Mouse (Mus musculus): ENCODE results near the gene Krt88. TPM values are rescaled to one million over a fixed set of nuclear protein-coding genes. Genes with fewer than 3 reads are reported as not detected.

The Krt88 gene
- total and polyA plus RNA-seq, 3 experiments = not detected

DNA sequence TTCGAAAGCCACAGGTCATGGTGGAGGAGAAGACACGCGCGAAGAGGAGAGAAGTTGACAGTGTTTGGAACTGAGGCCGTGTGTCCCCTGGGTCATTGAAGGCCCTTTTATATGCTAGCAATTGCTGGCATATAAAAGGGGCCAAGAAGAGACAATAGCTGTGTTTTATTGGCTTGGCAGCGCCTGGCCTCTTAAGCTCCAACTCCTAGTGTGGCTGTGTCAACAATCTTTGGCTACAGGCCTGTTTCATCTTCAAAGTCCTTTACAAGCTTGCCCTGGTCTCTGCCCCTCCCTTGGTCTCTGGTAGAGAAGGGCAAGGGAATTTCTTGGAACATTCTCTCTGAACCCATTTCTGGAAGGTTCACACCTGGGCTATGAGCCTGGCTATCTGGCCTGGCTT, 43.9 kb downstream of the Krt88 start, which contains the start of gene Krt83:
TSS of gene Krt83 (minus strand) at position 82 of the 400 bp plus-strand sequence.
- Histone ChIP-seq H3K4me3 (replicated peaks in 1 of 3; ENCODE audit: low read depth in 2 of 3, low read length in 2 of 3, poor library complexity in 1 of 3) (no peak within 1 kb of the TSS), H3K79me2 (replicated peaks; ENCODE audit: control insufficient read depth, extremely low read depth, insufficient read depth, poor library complexity, severe bottlenecking) (no peaks in the 10 kb centered on the region), H3K4me2 (ENCODE audit: insufficient read depth, low read depth, poor library complexity, severe bottlenecking) (no peak within 1 kb of the TSS), H3K9ac (ENCODE audit: insufficient read depth, low read depth) (no peak within 1 kb of the TSS), H3K27ac (ENCODE audit: insufficient read depth, low read depth) (no peak within 1 kb of the TSS), H3K27me3 (replicated peaks) (peaks cover 84% of the 10 kb centered on the region), H3K36me3 (replicated peaks in 1 of 2; ENCODE audit: control insufficient read depth in 1 of 2, insufficient read depth in 1 of 2, low read length in 1 of 2) (no peaks in the 10 kb centered on the region), H3K4me1 (ENCODE audit: control insufficient read depth in 1 of 2, insufficient read depth in 2 of 2) (peaks cover 0 to under 1% of the 10 kb centered on the region in 2 experiments; a peak in 1 of 4 replicates), H3K9me3 (replicated peaks; ENCODE audit: low read length) (no peaks in the 10 kb centered on the region)
- TF ChIP-seq PAX5 (IDR thresholded peaks at IDR 0.05; ENCODE audit: low read length) (no peak), UBTF (IDR thresholded peaks at IDR 0.05; ENCODE audit: low read depth, low read length) (no peak), MAFK (IDR thresholded peaks at IDR 0.05; ENCODE audit: insufficient replicate concordance, low read length) (no peak), ELF1 (IDR thresholded peaks at IDR 0.05; ENCODE audit: low read depth, low read length) (no peak), JUN (IDR thresholded peaks at IDR 0.05; ENCODE audit: insufficient read depth, low read depth, low read length) (no peak), CHD2 (IDR thresholded peaks at IDR 0.05; ENCODE audit: low read length) (no peak), CHD1 (IDR thresholded peaks at IDR 0.05; ENCODE audit: low read depth, low read length) (no peak), POLR2AphosphoS2 (IDR thresholded peaks at IDR 0.05; ENCODE audit: low read depth, low read length) (no peak), IRF4 (IDR thresholded peaks at IDR 0.05; ENCODE audit: low read depth, low read length) (no peak), E2F4 (IDR thresholded peaks at IDR 0.05; ENCODE audit: insufficient replicate concordance, low read depth, low read length) (no peak), HCFC1 (IDR thresholded peaks at IDR 0.05; ENCODE audit: low read depth, low read length) (no peak), ZC3H11A (IDR thresholded peaks at IDR 0.05; ENCODE audit: low read depth, low read length) (no peak), MYC (IDR thresholded peaks at IDR 0.05; ENCODE audit: low read depth, low read length) (no peak), NELFE (IDR thresholded peaks at IDR 0.05; ENCODE audit: low read depth, low read length) (no peak), RAD21 (IDR thresholded peaks at IDR 0.05; ENCODE audit: low read depth, low read length) (no peak), ZMIZ1 (IDR thresholded peaks at IDR 0.05; ENCODE audit: low read depth, low read length) (no peak), SIN3A (IDR thresholded peaks at IDR 0.05; ENCODE audit: low read length) (no peak)
- dilution Hi-C loops (cut with MboI; ENCODE audit: extremely low pct_ligation_motif_present, extremely low pct_unique_long_range_greater_than_20kb, low sequenced_read_pairs) (no loop called here), in situ Hi-C loops (cut with MboI; ENCODE audit: low pct_ligation_motif_present, low pct_unique_long_range_greater_than_20kb, low sequenced_read_pairs) (no loop called here)
- DNase-seq (ENCODE audit: extremely low read depth) = no peak

DNA sequence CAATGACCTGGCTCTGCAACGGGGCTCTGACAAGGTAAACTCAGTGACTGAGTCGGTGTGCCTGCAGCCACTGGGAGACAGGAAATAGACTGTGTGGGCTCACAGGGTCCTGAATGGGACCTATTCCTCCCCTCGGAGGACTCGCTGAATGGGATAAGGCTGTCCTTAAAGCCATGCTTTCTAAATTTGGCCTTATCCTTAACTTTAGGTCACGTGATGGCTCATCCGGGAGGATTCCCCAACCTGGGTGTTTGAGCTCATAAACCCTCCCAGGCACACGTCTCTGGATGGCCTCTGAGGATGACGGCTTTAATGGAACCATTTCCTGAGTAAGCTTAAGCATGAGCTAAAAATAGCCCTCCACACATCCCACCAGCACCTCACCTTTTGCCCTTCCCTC, 45.2 kb downstream of the Krt88 start:
- TF ChIP-seq PAX5 (IDR thresholded peaks at IDR 0.05; ENCODE audit: low read length) (no peak), ZC3H11A (IDR thresholded peaks at IDR 0.05; ENCODE audit: low read depth, low read length) (no peak), JUND (conservative IDR thresholded peaks at IDR 0.05; ENCODE audit: low read depth, low read length) (no peak), SIN3A (IDR thresholded peaks at IDR 0.05; ENCODE audit: low read length) (no peak)
- Histone ChIP-seq H3K4me3 (replicated peaks in 1 of 3; ENCODE audit: low read depth in 2 of 3, low read length in 2 of 3, poor library complexity in 1 of 3) (no peak overlapping the region), H3K27me3 (replicated peaks) (peaks cover 91% of the 10 kb centered on the region), H3K27ac (ENCODE audit: insufficient read depth, low read depth) (no peak overlapping the region), H3K9me3 (replicated peaks; ENCODE audit: low read length) (no peaks in the 10 kb centered on the region), H3K79me2 (replicated peaks; ENCODE audit: control insufficient read depth, extremely low read depth, insufficient read depth, poor library complexity, severe bottlenecking) (no peaks in the 10 kb centered on the region), H3K36me3 (replicated peaks in 1 of 2; ENCODE audit: control insufficient read depth in 1 of 2, insufficient read depth in 1 of 2, low read length in 1 of 2) (no peaks in the 10 kb centered on the region), H3K9ac (ENCODE audit: insufficient read depth, low read depth) (no peak overlapping the region), H3K4me2 (ENCODE audit: insufficient read depth, low read depth, poor library complexity, severe bottlenecking) (no peak overlapping the region), H3K4me1 (ENCODE audit: control insufficient read depth in 1 of 2, insufficient read depth in 2 of 2) (no peaks in the 10 kb centered on the region)
- in situ Hi-C loops (cut with MboI; ENCODE audit: low pct_ligation_motif_present, low pct_unique_long_range_greater_than_20kb, low sequenced_read_pairs) = no loop called here
- DNase-seq (ENCODE audit: extremely low read depth) = no peak
- dilution Hi-C loops (cut with MboI; ENCODE audit: extremely low pct_ligation_motif_present, extremely low pct_unique_long_range_greater_than_20kb, low sequenced_read_pairs) = no loop called here

Data from CH12.LX (cell line).